Mouse (Mus musculus) frontal cortex, postnatal 36 days (tissue): ENCODE data around the gene Rin3.
A peak's percentile ranks its signal among the peaks of the same experiment; 100 is the strongest.

Source experiments
- DNase-seq, 2 experiments: peaks; one replicate each; pipeline ENCODE4 v3.0.0; 2022; ENCODE audit warnings: low spot score in 2 of 2

Rin3 gene

GRCm38 (mm10) chr12:102280867-102281503 lies 1.9 kb upstream of the Rin3 start:
- DNase-seq: no peak

GRCm38 (mm10) chr12:102282126-102282525 lies 722 bp upstream of the Rin3 start:
- DNase-seq: no peak

- no peak for DNase-seq
Measured at GRCm38 (mm10) chr12:102283483-102284266, 827 bp downstream of the Rin3 start.

GRCm38 (mm10) chr12:102284267-102284610 lies 1.4 kb downstream of the Rin3 start:
- DNase-seq: no peak

- DNase-seq: no peak
Measured at GRCm38 (mm10) chr12:102284618-102285159, 1.8 kb downstream of the Rin3 start.

- no peak for DNase-seq
Measured at GRCm38 (mm10) chr12:102285318-102285717, 2.5 kb downstream of the Rin3 start.

GRCm38 (mm10) chr12:102285779-102286178 lies 2.9 kb downstream of the Rin3 start:
- no peak for DNase-seq

GRCm38 (mm10) chr12:102286681-102287414 lies 4.0 kb downstream of the Rin3 start:
- DNase-seq: peak in 1 of 2 experiments; percentile 38

GRCm38 (mm10) chr12:102287904-102288602 lies 5.2 kb downstream of the Rin3 start:
- no peak for DNase-seq

GRCm38 (mm10) chr12:102288846-102289245 lies 6.0 kb downstream of the Rin3 start:
- no peak for DNase-seq

GRCm38 (mm10) chr12:102289568-102289967 lies 6.7 kb downstream of the Rin3 start:
- no peak for DNase-seq

GRCm38 (mm10) chr12:102290662-102291061 lies 7.8 kb downstream of the Rin3 start:
- DNase-seq: no peak

GRCm38 (mm10) chr12:102291686-102292085 lies 8.8 kb downstream of the Rin3 start:
- no peak for DNase-seq

- no peak for DNase-seq
Measured at GRCm38 (mm10) chr12:102292501-102293215, 9.8 kb downstream of the Rin3 start.

- DNase-seq: no peak
Measured at GRCm38 (mm10) chr12:102294634-102295033, 11.8 kb downstream of the Rin3 start.

- no peak for DNase-seq
Measured at GRCm38 (mm10) chr12:102295230-102295629, 12.4 kb downstream of the Rin3 start.

GRCm38 (mm10) chr12:102295662-102296061 lies 12.8 kb downstream of the Rin3 start:
- DNase-seq: no peak

- no peak for DNase-seq
Measured at GRCm38 (mm10) chr12:102296361-102296760, 13.5 kb downstream of the Rin3 start.

GRCm38 (mm10) chr12:102296967-102297366 lies 14.1 kb downstream of the Rin3 start:
- no peak for DNase-seq

GRCm38 (mm10) chr12:102299209-102299608 lies 16.4 kb downstream of the Rin3 start:
- DNase-seq: no peak

- DNase-seq: no peak
Measured at GRCm38 (mm10) chr12:102301585-102301984, 18.7 kb downstream of the Rin3 start.
